ENCODE assay signal across 32 mouse cellular contexts in genomic region chr1:86040131-86040530, GRCm38 (mm10). TPM values are rescaled to one million over a fixed set of nuclear protein-coding genes. Genes with fewer than 3 reads are reported as not detected.
DNase-seq lines count a peak whose midpoint lies in the region; ATAC-seq and TF ChIP-seq lines count a peak whose summit lies in the region.
"Had no signal": no experiment of that assay in that cellular context is flagged by ENCODE, and none has a peak within 500 bp of the region (broad histone marks: within the 10 kb centered on the region; RNA-seq: fewer than 3 reads in every experiment).

No protein-coding gene starts in this region.

- no peak for TF ChIP-seq EP300 in stomach, postnatal 0 days (optimal IDR thresholded peaks at IDR 0.05)

- H3K4me2 ChIP-seq in intestine, embryonic 15.5 days (replicated peaks), result no peak overlapping the region
- no peak overlapping the region for H3K4me2 ChIP-seq in liver, embryonic 15.5 days
- no peak overlapping the region for H3K4me2 ChIP-seq in stomach, postnatal 0 days (replicated peaks; ENCODE audit: low read depth)
- H3K4me2 ChIP-seq: heart, embryonic 12.5 days; limb, embryonic 13.5 days; midbrain, embryonic 11.5 days; neural tube, embryonic 15.5 days had no signal

- peaks cover 5% of the 10 kb centered on the region; the same call in 1 of the 2 replicates for H3K79me2 ChIP-seq in liver, adult 2 months (ENCODE audit: control insufficient read depth, insufficient read depth, low read length)

- H3K27ac ChIP-seq in liver, adult 2 months (replicated peaks; ENCODE audit: insufficient read depth, low read depth, low read length), result peak overlapping the region; percentile 98
- H3K27ac ChIP-seq in intestine, embryonic 15.5 days, result peak overlapping the region; percentile 62
- peak overlapping the region; percentile 59 for H3K27ac ChIP-seq in liver, embryonic 15.5 days (replicated peaks)
- H3K27ac ChIP-seq in stomach, postnatal 0 days (replicated peaks), result no peak overlapping the region
- H3K27ac ChIP-seq: hindbrain, embryonic 10.5 days; hindbrain, postnatal 0 days; limb, embryonic 13.5 days; neural tube, embryonic 15.5 days had no signal

- 0 out of 2 replicates have a peak, but pooled peaks cover 5% of the 10 kb centered on the region for H3K9me3 ChIP-seq in intestine, embryonic 15.5 days
- no peaks in the 10 kb centered on the region for H3K9me3 ChIP-seq in liver, embryonic 15.5 days (replicated peaks)
- no peaks in the 10 kb centered on the region for H3K9me3 ChIP-seq in stomach, postnatal 0 days (ENCODE audit: control insufficient read depth, low read length)
- H3K9me3 ChIP-seq: G1E; neural tube, embryonic 15.5 days had no signal

- H3K36me3 ChIP-seq in liver, adult 2 months (ENCODE audit: control insufficient read depth, insufficient read depth, low read length), result no peaks in the 10 kb centered on the region
- H3K36me3 ChIP-seq in intestine, embryonic 15.5 days, result no peaks in the 10 kb centered on the region
- H3K36me3 ChIP-seq in liver, embryonic 15.5 days (replicated peaks), result no peaks in the 10 kb centered on the region
- H3K36me3 ChIP-seq in stomach, postnatal 0 days (ENCODE audit: control insufficient read depth, insufficient read depth, low read length), result no peaks in the 10 kb centered on the region
- H3K36me3 ChIP-seq: G1E; heart, embryonic 12.5 days; hindbrain, embryonic 10.5 days; limb, embryonic 13.5 days; neural tube, embryonic 15.5 days had no signal

- no peak for TF ChIP-seq CTCF in liver, adult 2 months (IDR thresholded peaks at IDR 0.05; ENCODE audit: low read depth, low read length)
- TF ChIP-seq CTCF in stomach, postnatal 0 days (IDR thresholded peaks at IDR 0.05; ENCODE audit: low read depth), result no peak

- peak overlapping the region; percentile 71 for H3K9ac ChIP-seq in liver, adult 2 months (ENCODE audit: low read depth, low read length)
- no peak overlapping the region for H3K9ac ChIP-seq in intestine, embryonic 15.5 days
- no peak overlapping the region for H3K9ac ChIP-seq in liver, embryonic 15.5 days
- H3K9ac ChIP-seq in stomach, postnatal 0 days (ENCODE audit: low read length), result no peak overlapping the region
- H3K9ac ChIP-seq: forebrain, postnatal 0 days; heart, embryonic 12.5 days; limb, embryonic 13.5 days; neural tube, embryonic 15.5 days had no signal

- H3K27me3 ChIP-seq in liver, adult 2 months (ENCODE audit: control insufficient read depth, insufficient read depth, low read length), result no peaks in the 10 kb centered on the region
- peaks cover 9% of the 10 kb centered on the region; the same call in 1 of the 2 replicates for H3K27me3 ChIP-seq in intestine, embryonic 15.5 days (replicated peaks)
- peaks cover 22% of the 10 kb centered on the region for H3K27me3 ChIP-seq in liver, embryonic 15.5 days
- no peaks in the 10 kb centered on the region for H3K27me3 ChIP-seq in stomach, postnatal 0 days (ENCODE audit: control insufficient read depth, insufficient read depth, low read length)

- H3K4me3 ChIP-seq in liver, adult 2 months (ENCODE audit: insufficient read depth, low read depth, low read length), result peak overlapping the region; percentile 45
- no peak overlapping the region for H3K4me3 ChIP-seq in intestine, embryonic 15.5 days (replicated peaks)
- H3K4me3 ChIP-seq in liver, embryonic 15.5 days (replicated peaks), result no peak overlapping the region
- H3K4me3 ChIP-seq in stomach, postnatal 0 days (ENCODE audit: low read depth, low read length), result no peak overlapping the region
- H3K4me3 ChIP-seq: heart, embryonic 12.5 days; hindbrain, embryonic 10.5 days; limb, embryonic 13.5 days; neural tube, embryonic 15.5 days had no signal

- peak; percentile 98 for DNase-seq in liver, adult 2 months (ENCODE audit: extremely low read depth, low read depth, low spot score)
- DNase-seq in liver, result no peak
- peak; percentile 45 for DNase-seq in stomach, postnatal 0 days (ENCODE audit: low spot score)
- no peak for DNase-seq in heart, adult 11 months
- DNase-seq in embryo, embryonic 11 days, result no peak
- DNase-seq: adrenal gland, adult 8-10 months; B cell, adult 2 months; cerebellum, adult 11-12 months; cerebellum, postnatal 14 days; forebrain, postnatal 0 days; gastrocnemius, postnatal 14 days; heart, adult 18-20 months; heart, postnatal 10 days; kidney, adult 8-10 months; layer of hippocampus, adult 9-11 months; lung, postnatal 10 days; right cerebral cortex, adult 18-20 months; right cerebral cortex, postnatal 4 days had no signal

- ATAC-seq in intestine, embryonic 15.5 days, result peak; percentile 84
- ATAC-seq in liver, embryonic 15.5 days (ENCODE audit: insufficient read depth), result peak; percentile 68
- ATAC-seq in stomach, postnatal 0 days (ENCODE audit: low FRiP score, low TSS enrichment), result peak; percentile 73
- ATAC-seq: forebrain, postnatal 0 days; hindbrain, postnatal 0 days had no signal

- TF ChIP-seq POLR2A in liver, adult 2 months (IDR thresholded peaks at IDR 0.05; ENCODE audit: extremely low read depth, insufficient read depth, low read length), result no peak

- peaks cover 41% of the 10 kb centered on the region for H3K4me1 ChIP-seq in liver, adult 2 months (ENCODE audit: control insufficient read depth, insufficient read depth, low read length)
- 0 out of 2 replicates have a peak, but pooled peaks cover 5% of the 10 kb centered on the region for H3K4me1 ChIP-seq in intestine, embryonic 15.5 days (replicated peaks)
- peaks cover 11% of the 10 kb centered on the region for H3K4me1 ChIP-seq in liver, embryonic 15.5 days (replicated peaks)
- no peaks in the 10 kb centered on the region for H3K4me1 ChIP-seq in stomach, postnatal 0 days (replicated peaks; ENCODE audit: control insufficient read depth, insufficient read depth)
- H3K4me1 ChIP-seq: hindbrain, embryonic 10.5 days; limb, embryonic 13.5 days; neural tube, embryonic 15.5 days had no signal

- 17% methylated on average over 4 of the region's 4 CpGs for WGBS in liver, adult 2 months
- 39% methylated on average over 4 of the region's 4 CpGs for WGBS in intestine, embryonic 15.5 days
- 38% methylated on average over 4 of the region's 4 CpGs for WGBS in liver, embryonic 15.5 days (ENCODE audit: insufficient replicate concordance)
- 43% methylated on average over 4 of the region's 4 CpGs for WGBS in stomach, postnatal 0 days

RNA-seq across cellular contexts. Expression of gene 2810459M11Rik, which starts 5.5 kb away (rescaled TPM):
- total RNA-seq in liver, adult 2 months (2014; rRNA removed), result 39.0 and 44.0 TPM in 2 replicates
- polyA plus RNA-seq in liver, adult 2 months (2012; rRNA removed), result 54.1 and 66.2 TPM in 2 replicates
- polyA plus RNA-seq in intestine, embryonic 15.5 days (2015; fragmentation: Nextera tagmentation; extraction: Ambion mirVana), result 5.2 and 6.1 TPM in 2 replicates
- polyA plus RNA-seq in liver, embryonic 15.5 days (2015; fragmentation: Nextera tagmentation; extraction: Ambion mirVana), result 24.0 and 28.1 TPM in 2 replicates
- polyA plus RNA-seq in stomach, postnatal 0 days (2015; fragmentation: Nextera tagmentation; extraction: Ambion mirVana), result 8.0 and 9.1 TPM in 2 replicates
- total RNA-seq: CH12.LX; heart, adult 18-20 months; heart, postnatal 10 days; megakaryocyte progenitor cell, adult 5-6 weeks had no signal
- polyA plus RNA-seq: G1E had no signal

RNA-seq across cellular contexts. Expression of gene Spata3, which starts 23.5 kb away (rescaled TPM):
- not detected in 2 replicates for total RNA-seq in liver, adult 2 months (2014; rRNA removed)
- polyA plus RNA-seq in liver, adult 2 months (2012; rRNA removed), result not detected in 2 replicates
- polyA plus RNA-seq in intestine, embryonic 15.5 days (2015; fragmentation: Nextera tagmentation; extraction: Ambion mirVana), result not detected in 2 replicates
- polyA plus RNA-seq in liver, embryonic 15.5 days (2015; fragmentation: Nextera tagmentation; extraction: Ambion mirVana), result 0.24 and 0.26 TPM in 2 replicates
- not detected in 2 replicates for polyA plus RNA-seq in stomach, postnatal 0 days (2015; fragmentation: Nextera tagmentation; extraction: Ambion mirVana)
- total RNA-seq: adrenal gland, adult 8-10 months; CH12.LX; forebrain, postnatal 0 days; G1E; gastrocnemius, postnatal 14 days; heart, adult 18-20 months; heart, postnatal 10 days; megakaryocyte progenitor cell, adult 5-6 weeks had no signal
- polyA plus RNA-seq: G1E; heart, embryonic 12.5 days; hindbrain, embryonic 10.5 days; large intestine, adult 2 months; limb, embryonic 13.5 days; midbrain, embryonic 11.5 days; thymus, postnatal 0 days; urinary bladder, adult 2 months had no signal

RNA-seq across cellular contexts. Expression of gene Psmd1, which starts 24.1 kb away (rescaled TPM):
- 81.6 and 85.1 TPM in 2 replicates for total RNA-seq in liver, adult 2 months (2014; rRNA removed)
- polyA plus RNA-seq in liver, adult 2 months (2012; rRNA removed), result 57.3 and 61.3 TPM in 2 replicates
- polyA plus RNA-seq in intestine, embryonic 15.5 days (2015; fragmentation: Nextera tagmentation; extraction: Ambion mirVana), result 143 and 152 TPM in 2 replicates
- polyA plus RNA-seq in liver, embryonic 15.5 days (2015; fragmentation: Nextera tagmentation; extraction: Ambion mirVana), result 88.6 and 90.5 TPM in 2 replicates
- polyA plus RNA-seq in stomach, postnatal 0 days (2015; fragmentation: Nextera tagmentation; extraction: Ambion mirVana), result 86.8 and 90.7 TPM in 2 replicates

Comparison
In these comparisons a context has a peak if more than half of its experiments do, and no peak if none do; other contexts are left out.
1. DNase-seq: peak in liver, adult 2 months (single experiment) and stomach, postnatal 0 days (single experiment); none in liver (single experiment), heart, adult 11 months (single experiment) and embryo, embryonic 11 days (single experiment).
2. Peak in every context shown above with its lines, with median percentiles within 50 percentile points of each other: ATAC-seq.